Mouse (Mus musculus) gastrocnemius, adult 2 months (tissue): ENCODE measurements around the gene Txndc8. TPM values are rescaled to one million over a fixed set of nuclear protein-coding genes. Genes with fewer than 3 reads are reported as not detected.

Experiments used
- DNase-seq: peaks from one replicate; pipeline ENCODE4 v3.0.0; 2022
- H3K27ac ChIP-seq: fragments of 200-600 bp; 2 replicates; pipeline ENCODE4 v1.8.1; 2022; ENCODE audit warnings: mild to moderate bottlenecking
- H3K4me3 ChIP-seq: fragments of 200-600 bp; 2 replicates; pipeline ENCODE4 v1.8.1; 2022; ENCODE audit warnings: mild to moderate bottlenecking, moderate library complexity
- CTCF ChIP-seq: fragments of 200-600 bp; IDR thresholded peaks from 2 replicates; pipeline ENCODE4 v1.8.1; 2022; ENCODE audit warnings: antibody characterized with exemption, mild to moderate bottlenecking, moderate library complexity
- intact Hi-C: fragments of 180-260 bp; cut with DNase I; formaldehyde crosslinking; loops from one replicate; pipeline ENCODE4 v1.15.1; 2025
- long read RNA-seq, 2 experiments: library from polyadenylated mRNA; stranded (forward); transcript quantifications; one replicate each; pipeline ENCODE4 v2.0.0; 2021
- total RNA-seq, 2 experiments: library from RNA; stranded (reverse); gene quantifications; 2 replicates each; pipeline ENCODE4 v1.2.3; 2021

The Txndc8 gene
- total RNA-seq: not detected
- long read RNA-seq, experiment 1: 0 reads
- long read RNA-seq, experiment 2: 0 reads

DNA sequence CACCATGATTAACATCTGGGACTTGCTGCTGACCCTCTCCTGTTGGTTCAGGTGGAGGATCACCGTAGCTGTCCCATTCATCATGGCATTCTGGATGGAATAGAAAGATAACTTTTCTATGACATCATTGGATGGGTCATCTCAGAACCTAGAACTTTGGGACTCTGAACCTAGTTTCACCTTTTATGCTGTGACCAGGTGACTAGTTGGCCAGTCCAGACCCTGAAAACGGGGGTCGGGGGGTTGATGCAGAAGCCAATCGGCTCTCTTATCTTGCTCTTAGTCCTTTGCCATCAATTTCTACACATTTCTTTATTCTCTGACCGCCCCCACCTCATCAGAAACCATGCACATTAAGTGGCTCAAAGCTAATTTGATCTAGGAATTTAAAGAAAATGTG, at the start of gene Txndc8:
Gene Txndc8 (minus strand): TSS at position 101 of the 400 bp plus-strand sequence.
- intact Hi-C loops: no loop called here
- no peak for DNase-seq
- Histone ChIP-seq H3K4me3 (no peak within 1 kb of the TSS), H3K27ac (no peak within 1 kb of the TSS)
- TF ChIP-seq CTCF: no peak

DNA sequence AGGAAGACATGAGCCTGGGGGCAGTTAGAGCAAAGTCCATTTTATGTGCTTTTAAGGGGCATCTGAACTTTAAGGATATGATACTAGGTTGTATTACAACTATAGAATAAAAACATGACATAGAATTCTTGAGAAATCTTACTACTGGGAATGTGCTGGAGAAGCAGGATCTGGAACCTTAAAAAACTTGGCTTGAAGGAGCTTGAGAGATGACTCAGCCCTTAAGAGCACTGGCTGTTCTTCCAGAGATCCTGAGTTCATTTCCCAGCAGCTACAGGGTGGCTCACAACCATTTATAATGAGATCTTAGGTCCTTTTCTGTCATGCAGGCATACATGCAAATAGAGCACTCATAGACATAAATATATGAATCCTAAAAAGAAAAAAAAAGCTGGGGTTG, 46.7 kb upstream of the Txndc8 start:
- no peak for TF ChIP-seq CTCF
- no peak for DNase-seq

DNA sequence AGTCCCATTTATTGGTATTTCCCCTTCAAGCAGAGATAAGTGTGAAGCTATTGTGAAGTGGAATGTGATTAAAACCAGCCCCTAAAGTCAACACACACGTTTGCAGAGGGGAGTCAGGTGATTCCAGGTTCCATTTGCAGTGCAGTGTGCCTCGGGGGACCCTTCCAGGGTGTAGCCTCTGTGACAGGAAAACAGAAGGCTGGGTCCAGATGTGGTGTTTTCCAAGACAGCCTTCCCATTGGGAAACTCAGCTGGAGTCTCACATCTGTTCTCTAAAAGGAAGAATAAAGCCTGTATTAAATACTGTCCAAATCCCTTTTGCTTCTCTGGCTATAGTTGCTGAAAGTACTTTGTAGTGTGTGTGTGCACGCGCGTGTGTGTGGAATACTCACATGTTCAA, 45.5 kb upstream of the Txndc8 start:
- no peak overlapping the region for H3K4me3 ChIP-seq
- no peak overlapping the region for H3K27ac ChIP-seq
- no peak for TF ChIP-seq CTCF
- intact Hi-C loops: no loop called here
- DNase-seq: no peak

More for the DNA sequence above, 46.7 kb upstream of the Txndc8 start:
- Histone ChIP-seq H3K27ac (no peak overlapping the region), H3K4me3 (no peak overlapping the region)
- intact Hi-C loops: no loop called here

DNA sequence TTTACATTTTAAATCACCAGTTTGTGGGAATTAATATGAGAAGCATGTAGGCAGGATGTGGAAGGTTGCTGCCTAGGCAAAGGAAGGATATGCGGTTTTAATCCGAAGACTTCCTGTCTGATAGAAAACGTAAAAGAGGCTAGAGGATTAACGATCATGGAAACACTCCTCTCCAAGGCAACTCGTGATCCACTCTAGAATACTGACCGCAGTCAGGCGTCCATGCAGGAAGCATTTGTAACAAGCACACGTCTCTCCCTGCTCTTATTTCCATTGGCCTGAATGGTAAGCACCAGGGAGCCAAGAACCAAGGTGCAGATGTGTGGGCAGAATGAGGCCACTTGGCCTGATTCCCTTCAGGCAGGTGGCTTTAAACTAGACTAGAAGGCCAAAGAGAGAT, 41.8 kb upstream of the Txndc8 start:
- no peak for TF ChIP-seq CTCF
- Histone ChIP-seq H3K4me3 (no peak overlapping the region), H3K27ac (no peak overlapping the region)
- intact Hi-C loops: no loop called here
- no peak for DNase-seq

DNA sequence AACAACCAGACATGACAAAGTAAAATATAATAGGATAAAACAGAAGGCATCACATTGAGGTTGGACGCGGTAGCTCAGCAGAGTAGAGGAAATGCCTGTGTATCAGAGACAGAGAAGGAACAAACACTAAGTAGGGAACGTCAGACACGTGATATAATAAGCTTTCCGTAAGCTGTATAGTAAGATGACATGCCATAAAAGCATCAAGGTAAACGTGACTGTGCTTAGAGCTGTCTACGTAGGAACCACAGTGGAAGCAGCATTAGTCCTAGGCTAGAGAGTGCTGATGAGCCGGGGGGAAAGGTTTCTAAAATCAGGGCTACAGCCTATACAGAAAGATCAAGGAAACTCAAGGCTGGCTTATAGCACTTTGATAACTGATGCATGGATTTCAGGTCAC, 41.4 kb upstream of the Txndc8 start:
- no peak for DNase-seq
- H3K27ac ChIP-seq: no peak overlapping the region
- TF ChIP-seq CTCF: no peak
- H3K4me3 ChIP-seq: no peak overlapping the region
- intact Hi-C loops: no loop called here

DNA sequence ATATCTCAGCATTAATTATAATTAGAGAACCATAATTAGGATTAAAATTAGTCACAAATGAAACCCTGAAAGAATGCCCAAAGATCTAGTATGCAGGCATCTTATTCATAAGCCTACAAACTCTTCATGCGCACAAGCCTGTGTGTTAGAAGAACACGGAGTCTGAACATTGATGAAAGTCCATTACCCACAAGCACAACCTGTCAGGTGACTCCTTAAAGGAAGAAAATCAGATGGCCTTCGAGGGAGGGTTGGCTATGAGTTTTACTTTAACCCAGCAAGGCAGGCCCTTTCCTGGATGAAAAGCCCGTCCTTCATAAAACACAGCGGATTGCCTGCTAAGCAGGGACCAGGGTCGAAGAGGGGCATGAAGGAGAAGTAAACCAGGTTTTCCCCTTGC, 35.9 kb upstream of the Txndc8 start:
- H3K27ac ChIP-seq: no peak overlapping the region
- intact Hi-C loops: no loop called here
- no peak for DNase-seq
- H3K4me3 ChIP-seq: no peak overlapping the region
- no peak for TF ChIP-seq CTCF

DNA sequence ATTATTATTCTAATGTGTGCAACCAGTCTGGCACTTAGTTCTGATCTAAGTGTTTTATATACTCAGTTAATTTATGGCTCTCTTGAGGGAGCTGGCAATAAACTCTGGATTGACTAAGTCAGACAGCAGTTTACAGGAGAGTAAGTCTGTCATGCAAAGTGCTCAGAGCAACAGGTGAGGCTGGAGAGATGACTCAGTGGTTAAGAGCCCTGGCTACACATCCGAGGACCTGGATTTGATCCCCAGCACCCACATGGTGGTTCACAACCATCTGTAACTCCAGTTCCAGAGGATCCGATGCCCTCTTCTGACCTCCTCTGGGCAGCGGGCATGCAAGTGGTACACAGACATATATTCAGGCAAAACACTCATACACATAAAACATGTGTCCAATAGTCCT, 35.4 kb upstream of the Txndc8 start:
- Histone ChIP-seq H3K4me3 (no peak overlapping the region), H3K27ac (no peak overlapping the region)
- intact Hi-C loops: no loop called here
- no peak for DNase-seq
- TF ChIP-seq CTCF: no peak

DNA sequence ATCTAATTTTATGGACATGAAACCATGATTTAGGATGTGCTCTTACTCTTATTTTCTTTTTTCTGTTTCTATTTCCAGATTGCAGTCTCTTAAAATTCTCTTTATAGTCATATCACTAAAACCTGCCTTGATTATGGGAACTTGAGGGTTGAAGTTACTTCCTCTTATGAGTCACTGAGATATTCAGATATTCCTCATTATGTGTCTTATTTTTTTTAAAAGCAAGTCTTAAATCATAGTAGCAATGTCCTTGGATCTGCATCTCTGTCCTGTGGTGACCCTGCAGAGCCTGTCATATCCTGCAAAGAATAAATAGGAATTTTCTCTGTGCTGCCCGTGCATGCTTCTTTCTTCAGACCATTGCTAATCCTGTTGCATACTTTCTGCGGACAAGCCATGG, 31.2 kb upstream of the Txndc8 start:
- no peak for DNase-seq
- no peak overlapping the region for H3K4me3 ChIP-seq
- no peak for TF ChIP-seq CTCF
- intact Hi-C loops: no loop called here
- H3K27ac ChIP-seq: no peak overlapping the region

DNA sequence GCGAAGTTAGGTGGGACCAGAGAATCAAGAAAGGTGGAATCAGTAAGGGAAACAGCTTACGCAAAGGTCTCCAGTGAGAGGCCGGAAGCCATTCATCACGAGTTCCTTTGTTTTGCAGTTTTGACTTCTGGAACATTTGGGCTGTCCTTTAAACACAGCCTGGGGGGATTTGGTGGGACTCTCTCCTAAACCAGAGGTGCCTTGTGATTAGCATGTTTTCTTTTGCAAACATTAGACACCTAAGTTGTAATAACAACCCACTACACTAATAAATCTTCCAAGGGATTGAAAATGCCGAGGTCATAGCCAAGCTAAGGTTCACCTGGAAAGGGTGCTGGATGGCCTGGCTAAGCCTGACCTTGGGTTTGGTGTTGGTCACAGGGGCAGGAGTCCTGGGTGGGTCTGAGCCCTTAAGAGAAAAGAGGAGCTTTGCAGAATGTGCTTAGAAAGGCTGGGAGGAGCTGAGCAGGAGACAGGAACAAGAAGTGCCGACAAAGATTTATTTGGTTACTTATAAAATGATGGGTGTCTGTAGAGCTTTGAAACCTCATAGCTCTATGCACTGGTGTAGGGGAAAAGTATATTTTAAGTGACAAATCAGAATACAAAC, 28.3 kb upstream of the Txndc8 start:
- Histone ChIP-seq H3K27ac (no peak overlapping the region), H3K4me3 (no peak overlapping the region)
- intact Hi-C loops: no loop called here
- TF ChIP-seq CTCF: no peak
- DNase-seq: no peak

DNA sequence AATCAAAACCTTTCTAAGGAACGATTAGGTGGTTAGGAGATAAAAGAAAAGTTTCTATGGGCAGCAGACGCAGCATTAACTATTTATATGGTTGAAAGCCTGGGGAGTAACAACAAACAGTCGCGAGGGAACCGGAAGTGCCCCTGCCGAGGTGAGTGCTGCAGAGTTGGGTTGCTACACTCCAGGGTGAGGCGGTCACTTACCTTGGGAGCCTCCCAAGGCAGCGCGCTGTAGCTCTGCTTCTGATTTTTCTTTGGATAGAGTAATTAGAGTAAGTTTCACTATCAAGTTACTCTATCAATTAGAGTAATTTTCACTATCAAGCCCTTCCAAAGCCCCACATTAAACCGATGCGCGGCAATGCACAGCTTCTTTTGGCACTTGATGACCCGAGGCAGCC, 25.7 kb upstream of the Txndc8 start:
- TF ChIP-seq CTCF: no peak
- no peak for DNase-seq
- intact Hi-C loops: no loop called here
- peak overlapping the region; percentile 59 for H3K4me3 ChIP-seq
- no peak overlapping the region for H3K27ac ChIP-seq

DNA sequence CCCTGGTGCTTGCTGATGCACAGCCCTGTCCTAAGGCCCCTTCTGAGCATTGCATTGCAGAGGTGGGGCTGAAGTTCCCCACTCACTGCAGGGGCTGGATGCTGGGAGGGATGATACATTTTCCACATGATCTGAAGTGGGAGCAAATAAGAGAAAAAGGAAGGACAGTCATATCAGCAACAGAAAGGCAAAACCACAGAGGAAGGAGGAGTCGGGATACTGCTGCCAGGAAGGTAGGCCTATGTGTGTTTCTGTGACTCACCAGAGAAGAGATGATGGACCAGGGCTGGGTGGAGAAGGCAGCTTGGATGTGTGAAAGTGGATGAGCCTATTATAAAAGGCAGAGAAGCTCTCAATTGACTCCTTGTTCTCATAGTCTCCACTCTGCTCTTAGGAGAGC, 23.8 kb upstream of the Txndc8 start:
- Histone ChIP-seq H3K4me3 (no peak overlapping the region), H3K27ac (no peak overlapping the region)
- no peak for TF ChIP-seq CTCF
- DNase-seq: no peak
- intact Hi-C loops: no loop called here

DNA sequence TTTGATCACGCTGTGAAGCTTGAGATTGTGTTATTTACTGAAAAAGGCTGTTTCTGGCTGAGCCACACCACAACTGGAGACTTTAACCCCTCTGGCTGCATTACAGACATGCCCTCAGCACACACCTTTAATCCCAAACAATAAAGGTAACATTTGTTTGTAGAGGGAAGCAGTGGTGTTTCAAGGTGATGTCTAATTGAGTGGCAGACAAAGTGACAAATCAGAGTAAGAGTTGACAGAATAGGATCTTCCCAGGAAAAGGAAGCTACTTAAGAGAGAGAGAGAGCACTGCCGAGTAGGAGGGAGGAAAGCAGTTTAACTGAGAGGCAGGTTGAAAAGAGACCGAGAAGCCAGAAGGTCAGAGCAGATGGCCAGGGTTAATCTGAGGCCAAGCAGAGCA, 5.4 kb downstream of the Txndc8 start:
- DNase-seq: no peak
- no peak for TF ChIP-seq CTCF
- intact Hi-C loops: no loop called here

DNA sequence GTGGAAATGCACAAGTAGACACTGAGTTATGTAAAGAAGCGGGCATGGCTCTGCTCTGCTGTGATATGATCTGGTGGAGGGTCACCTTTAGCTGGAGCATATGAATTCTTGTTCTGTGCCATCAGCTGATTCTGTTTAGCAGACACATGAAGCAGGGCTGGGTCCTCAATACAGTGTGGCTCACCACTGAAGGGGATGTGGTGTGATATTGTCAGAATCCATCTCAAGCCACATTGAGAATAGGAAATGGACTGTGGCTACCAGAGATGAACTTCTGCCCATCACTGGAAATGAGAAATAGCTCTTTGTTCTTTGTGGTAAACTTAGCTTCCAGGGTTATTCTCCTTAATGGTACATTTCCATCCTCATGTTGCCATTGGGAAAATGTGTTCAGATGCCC, 17.5 kb downstream of the Txndc8 start:
- no peak for DNase-seq
- Histone ChIP-seq H3K4me3 (no peak overlapping the region), H3K27ac (no peak overlapping the region)
- no peak for TF ChIP-seq CTCF
- intact Hi-C loops: no loop called here

More for the DNA sequence above, 5.4 kb downstream of the Txndc8 start:
- no peak overlapping the region for H3K4me3 ChIP-seq
- no peak overlapping the region for H3K27ac ChIP-seq

DNA sequence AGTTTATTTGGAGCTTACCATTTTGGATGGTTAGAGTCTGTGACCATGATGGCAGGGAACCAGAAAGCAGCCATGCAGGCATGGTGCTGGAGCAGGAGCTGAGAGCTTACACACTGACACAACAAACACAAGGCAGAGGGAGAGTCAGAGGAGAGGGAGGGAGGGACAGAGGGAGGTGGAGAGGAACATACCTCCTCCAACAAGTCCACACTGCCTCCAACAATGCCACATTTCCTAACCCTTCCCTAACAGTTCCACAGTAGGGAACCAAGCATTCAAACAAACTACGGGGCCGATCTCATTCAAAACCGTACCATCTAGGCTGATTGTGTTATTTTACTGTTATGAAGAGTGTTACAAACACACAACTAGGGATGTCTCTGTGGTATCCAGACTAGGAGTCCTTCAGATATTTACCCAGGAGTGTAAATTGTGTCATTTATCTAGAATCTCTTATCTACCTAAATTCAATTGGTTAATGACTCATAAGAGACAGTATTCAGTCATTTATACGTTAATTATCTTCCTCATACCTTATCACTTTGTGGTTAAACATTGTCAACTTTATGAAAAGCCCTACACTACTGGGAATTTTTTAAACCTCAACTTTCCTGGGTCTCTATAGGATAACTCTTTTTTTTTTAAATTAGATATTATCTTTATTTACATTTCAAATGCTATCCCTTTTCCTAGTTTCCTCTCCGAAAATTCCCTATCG, 34.4 kb downstream of the Txndc8 start:
- Histone ChIP-seq H3K4me3 (no peak overlapping the region), H3K27ac (no peak overlapping the region)
- intact Hi-C loops: no loop called here
- TF ChIP-seq CTCF: no peak
- DNase-seq: no peak
